Mouse (Mus musculus): ENCODE results near the gene Got1. TPM values are rescaled to one million over a fixed set of nuclear protein-coding genes. Genes with fewer than 3 reads are reported as not detected.
"Not testable (repeated sequence)": the region's sequence is repeated elsewhere in the genome, so short reads cannot be mapped to it uniquely, and the experiment has no call there.

Gene Got1
- total RNA-seq, 2 experiments from 2014 or later: 213 to 228 TPM

- intact Hi-C loops (cut with DNase I): no loop called here
- DNase-seq (ENCODE audit: extremely low spot score in 1 of 2, low spot score in 2 of 2): no peak
These were observed 25.5 kb downstream of the Got1 start for GRCm38 (mm10) chr19:43498874-43499273.

DNA sequence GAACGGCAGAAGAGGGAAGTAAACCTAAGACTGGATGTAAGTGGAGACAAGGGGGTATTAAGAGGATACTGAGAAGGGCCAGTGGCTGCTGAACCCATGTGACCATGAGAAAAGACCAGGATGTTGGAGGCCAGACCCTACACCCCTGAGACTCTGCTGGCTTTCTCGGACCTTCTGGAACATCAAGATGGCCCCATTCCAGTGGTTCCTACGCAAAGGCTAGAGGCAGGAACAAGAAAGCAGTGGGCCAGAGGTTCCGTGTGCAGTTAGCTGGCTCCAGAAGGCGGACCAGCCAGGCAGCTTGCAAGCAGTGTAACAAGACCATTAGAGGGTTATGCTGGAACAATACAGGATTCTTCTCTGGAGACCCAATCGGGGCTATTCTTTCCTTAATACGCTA is 27.0 kb downstream of the Got1 start:
- intact Hi-C loops (cut with DNase I): no loop called here
- no peak for DNase-seq (ENCODE audit: extremely low spot score in 1 of 2, low spot score in 2 of 2)

GRCm38 (mm10) chr19:43495846-43496245 is 28.6 kb downstream of the Got1 start:
- peak in 1 of 2 experiments; percentile 46 for DNase-seq (ENCODE audit: extremely low spot score in 1 of 2, low spot score in 2 of 2)
- intact Hi-C loops (cut with DNase I): no loop called here

GRCm38 (mm10) chr19:43494914-43495313 is 29.5 kb downstream of the Got1 start:
- no peak for DNase-seq (ENCODE audit: extremely low spot score in 1 of 2, low spot score in 2 of 2)
- intact Hi-C loops (cut with DNase I): no loop called here

- DNase-seq (ENCODE audit: extremely low spot score in 1 of 2, low spot score in 2 of 2): no peak
- intact Hi-C loops (cut with DNase I): no loop called here
These were observed 30.5 kb downstream of the Got1 start for GRCm38 (mm10) chr19:43493878-43494277.

DNA sequence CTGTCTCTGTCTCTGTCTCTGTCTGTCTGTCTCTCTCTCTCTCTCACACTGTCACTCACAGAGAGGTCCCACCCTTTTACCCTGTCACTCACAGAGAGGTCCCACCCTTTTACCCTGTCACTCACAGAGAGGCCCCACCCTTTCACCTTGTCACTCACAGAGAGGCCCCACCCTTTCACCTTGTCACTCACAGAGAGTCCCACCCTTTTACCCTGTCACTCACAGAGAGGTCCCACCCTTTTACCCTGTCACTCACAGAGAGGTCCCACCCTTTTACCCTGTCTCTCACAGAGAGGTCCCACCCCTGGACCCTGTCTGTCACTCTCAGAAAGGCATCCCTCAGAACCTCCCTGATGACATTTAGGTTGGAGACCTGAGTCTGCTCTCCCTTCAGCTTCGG is 31.1 kb downstream of the Got1 start:
- DNase-seq (ENCODE audit: extremely low spot score in 1 of 2, low spot score in 2 of 2); intact Hi-C loops (cut with DNase I): not testable (repeated sequence)

DNA sequence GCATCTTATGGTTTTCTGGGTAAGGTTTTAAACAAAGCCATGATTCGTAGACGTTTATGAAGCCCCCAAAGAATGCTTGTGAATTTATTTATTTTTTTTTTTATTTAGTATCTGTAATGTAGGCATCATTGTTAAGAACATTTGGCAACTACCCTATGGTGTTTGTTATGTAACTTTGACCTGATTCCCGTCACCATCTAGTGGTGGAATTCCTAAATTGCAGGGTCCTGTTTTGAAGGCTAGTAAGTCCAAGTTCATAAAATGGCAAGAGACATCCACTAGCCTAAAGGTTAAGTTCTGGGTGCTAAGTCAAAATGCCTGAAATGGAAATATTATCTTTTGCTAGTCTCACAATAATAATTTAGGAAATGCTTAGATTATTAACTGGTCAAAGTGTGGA is 37.0 kb downstream of the Got1 start:
- intact Hi-C loops (cut with DNase I): loop anchor here (10.0 kb wide), 1 partner anchor 693 kb away; no protein-coding TSS in a partner anchor
- no peak for DNase-seq (ENCODE audit: extremely low spot score in 1 of 2, low spot score in 2 of 2)

- DNase-seq (ENCODE audit: extremely low spot score in 1 of 2, low spot score in 2 of 2): no peak
- intact Hi-C loops (cut with DNase I): loop anchor here (10.0 kb wide), 1 partner anchor 686 kb away; no protein-coding TSS in a partner anchor
These were observed 43.9 kb downstream of the Got1 start for GRCm38 (mm10) chr19:43480512-43480911.

DNA sequence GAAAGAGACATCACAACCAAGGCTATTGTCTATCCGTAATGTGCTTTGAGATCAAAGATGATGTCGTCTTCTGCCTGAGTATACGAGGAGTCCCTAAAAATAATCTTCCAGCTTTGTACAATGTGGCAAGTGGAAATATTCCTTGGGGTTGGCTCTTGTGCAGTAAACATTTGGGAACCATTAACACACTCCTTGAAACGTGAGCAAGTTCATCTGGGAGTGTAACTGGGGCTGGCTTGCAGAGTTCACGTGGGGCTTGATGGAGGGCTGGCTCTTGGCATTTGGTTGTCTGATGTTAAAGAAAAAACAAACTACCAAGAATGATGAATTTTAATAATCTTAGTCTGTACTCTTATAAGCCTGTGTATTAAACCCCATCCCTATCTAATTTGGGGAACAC is 45.0 kb downstream of the Got1 start:
- no peak for DNase-seq (ENCODE audit: extremely low spot score in 1 of 2, low spot score in 2 of 2)
- intact Hi-C loops (cut with DNase I): no loop called here

DNA sequence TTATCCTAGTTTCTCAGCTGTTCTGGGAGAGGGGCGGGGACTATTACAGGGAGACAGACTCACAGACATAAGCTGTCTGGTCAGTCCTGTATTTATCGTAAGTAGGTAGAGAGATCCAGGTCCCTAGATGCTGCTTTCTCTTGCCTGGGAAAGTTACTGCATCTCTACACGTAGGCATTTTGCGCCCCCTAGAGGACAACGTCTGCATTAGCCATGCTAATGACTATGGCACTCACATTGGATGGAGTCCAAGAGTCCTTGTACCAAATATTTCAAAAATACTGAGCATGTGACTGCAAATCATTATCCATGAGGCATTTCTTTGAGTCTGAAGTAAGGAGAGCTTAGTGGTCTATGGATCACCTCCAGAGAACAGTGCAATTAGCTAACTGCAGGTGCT is 45.5 kb downstream of the Got1 start:
- intact Hi-C loops (cut with DNase I): no loop called here

GRCm38 (mm10) chr19:43477436-43477835 is 47.0 kb downstream of the Got1 start:
- intact Hi-C loops (cut with DNase I): no loop called here
- no peak for DNase-seq (ENCODE audit: extremely low spot score in 1 of 2, low spot score in 2 of 2)

More for the DNA sequence above, 45.5 kb downstream of the Got1 start:
- DNase-seq (ENCODE audit: extremely low spot score in 1 of 2, low spot score in 2 of 2): peak; percentile 63 to 73

- intact Hi-C loops (cut with DNase I): no loop called here
- DNase-seq (ENCODE audit: extremely low spot score in 1 of 2, low spot score in 2 of 2): no peak
These were observed 48.3 kb downstream of the Got1 start for GRCm38 (mm10) chr19:43476063-43476462.

DNA sequence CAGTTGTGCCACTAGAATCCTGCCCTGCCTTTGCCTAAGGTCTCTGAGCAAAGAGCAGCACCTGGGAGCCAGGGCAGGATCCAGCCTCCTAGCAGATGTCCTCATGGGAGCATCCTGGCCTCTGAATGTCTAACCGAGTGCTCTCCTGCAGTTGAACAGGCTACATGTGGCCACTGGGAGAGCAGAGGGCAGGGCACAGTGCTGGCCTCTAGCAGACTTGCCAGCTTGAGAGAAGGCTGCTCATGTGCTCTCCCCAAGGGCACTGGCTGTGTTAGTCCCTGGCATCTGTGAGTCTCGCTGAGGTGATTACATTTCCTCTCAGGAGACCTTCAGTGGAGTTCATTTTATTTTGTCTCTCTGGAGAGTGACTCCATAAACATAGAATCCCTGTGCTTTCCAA is 48.8 kb downstream of the Got1 start:
- DNase-seq (ENCODE audit: extremely low spot score in 1 of 2, low spot score in 2 of 2): no peak
- intact Hi-C loops (cut with DNase I): no loop called here

DNA sequence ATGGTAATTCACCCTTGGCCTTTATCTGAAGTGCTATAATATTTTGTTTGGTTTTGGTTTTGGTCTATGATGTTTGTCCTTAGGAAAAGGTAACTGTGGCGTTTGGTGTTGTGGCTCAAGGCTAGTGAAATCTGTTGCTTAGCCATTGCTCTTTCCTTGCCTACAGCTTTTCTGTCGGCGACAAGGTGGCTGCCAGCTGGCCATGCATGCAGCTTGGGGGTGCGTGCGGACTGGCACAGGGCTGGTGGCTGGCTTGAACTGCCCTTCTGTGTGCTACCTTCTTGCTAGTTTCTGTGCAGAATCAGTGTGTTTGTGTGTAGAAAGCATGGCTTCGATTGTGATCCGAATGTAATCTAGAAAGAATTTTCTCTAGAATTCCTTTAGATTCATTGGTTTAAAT is 51.6 kb downstream of the Got1 start:
- no peak for DNase-seq (ENCODE audit: extremely low spot score in 1 of 2, low spot score in 2 of 2)
- intact Hi-C loops (cut with DNase I): no loop called here

- no peak for DNase-seq (ENCODE audit: extremely low spot score in 1 of 2, low spot score in 2 of 2)
- intact Hi-C loops (cut with DNase I): no loop called here
These were observed 52.1 kb downstream of the Got1 start for GRCm38 (mm10) chr19:43472331-43472730.

DNA sequence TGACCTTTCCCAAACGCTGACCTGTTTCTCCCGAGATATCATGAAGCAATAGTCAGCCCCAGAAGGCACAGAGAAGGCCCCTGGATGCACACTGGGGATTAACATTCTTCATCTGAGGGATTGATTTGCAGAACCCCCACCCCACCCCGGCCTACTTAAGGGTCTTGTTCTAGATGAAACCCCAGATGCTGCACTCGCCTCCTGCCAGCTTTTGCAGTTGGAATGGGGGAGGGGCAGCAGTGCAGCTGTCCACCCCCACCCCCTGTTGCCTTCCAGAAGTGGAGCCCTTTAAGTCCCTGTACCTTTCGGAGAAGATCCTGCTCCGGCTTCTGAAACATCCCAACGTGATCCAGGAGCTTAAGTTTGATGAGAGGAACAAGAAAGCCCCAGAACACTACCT is 55.1 kb downstream of the Got1 start:
- DNase-seq (ENCODE audit: extremely low spot score in 1 of 2, low spot score in 2 of 2): no peak
- intact Hi-C loops (cut with DNase I): no loop called here

- intact Hi-C loops (cut with DNase I): no loop called here
- no peak for DNase-seq (ENCODE audit: extremely low spot score in 1 of 2, low spot score in 2 of 2)
These were observed 56.3 kb downstream of the Got1 start for GRCm38 (mm10) chr19:43467927-43468685.

GRCm38 (mm10) chr19:43465601-43466255 is 58.7 kb downstream of the Got1 start:
- intact Hi-C loops (cut with DNase I): no loop called here
- no peak for DNase-seq (ENCODE audit: extremely low spot score in 1 of 2, low spot score in 2 of 2)

GRCm38 (mm10) chr19:43465076-43465475 is 59.3 kb downstream of the Got1 start:
- DNase-seq (ENCODE audit: extremely low spot score in 1 of 2, low spot score in 2 of 2): no peak
- intact Hi-C loops (cut with DNase I): no loop called here

DNA sequence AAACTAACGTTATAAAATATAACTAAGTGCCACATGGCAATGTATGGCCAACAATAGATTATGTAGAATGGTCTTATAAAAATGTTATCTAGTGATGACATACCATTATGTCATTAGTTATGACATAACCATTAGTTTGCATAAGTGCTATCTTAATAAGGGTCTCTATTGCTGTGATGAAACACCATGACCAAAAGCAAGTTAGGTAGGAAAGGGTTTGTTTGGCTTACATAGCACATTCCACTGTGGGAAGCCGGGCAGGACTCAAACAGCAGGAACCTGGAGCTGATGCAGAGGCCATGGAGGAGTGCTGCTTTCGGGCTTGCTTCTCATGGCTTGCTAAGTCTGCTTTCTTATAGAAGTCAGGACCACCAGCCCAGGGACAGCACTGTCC is 60.1 kb downstream of the Got1 start:
- no peak for DNase-seq (ENCODE audit: extremely low spot score in 1 of 2, low spot score in 2 of 2)

More for the DNA sequence above, 60.1 kb downstream of the Got1 start:
- intact Hi-C loops (cut with DNase I): no loop called here

Data from left cerebral cortex, postnatal 10 days (tissue).